Mouse (Mus musculus) bone marrow, adult 2 months (tissue): ENCODE data around the gene Lrp1.

Source experiments
- CTCF ChIP-seq: fragments of 200-500 bp; IDR thresholded peaks from 2 replicates; pipeline ENCODE4 v1.5.1; 2011; ENCODE audit warnings: low read length, control low read depth; ENCODE audit not compliant: control insufficient read depth, insufficient read depth
- POLR2A ChIP-seq: fragments of 200-500 bp; IDR thresholded peaks from 2 replicates; pipeline ENCODE4 v1.6.1; 2011; ENCODE audit warnings: low read depth, mild to moderate bottlenecking, control low read depth, low read length, borderline replicate concordance; ENCODE audit not compliant: control insufficient read depth

DNA sequence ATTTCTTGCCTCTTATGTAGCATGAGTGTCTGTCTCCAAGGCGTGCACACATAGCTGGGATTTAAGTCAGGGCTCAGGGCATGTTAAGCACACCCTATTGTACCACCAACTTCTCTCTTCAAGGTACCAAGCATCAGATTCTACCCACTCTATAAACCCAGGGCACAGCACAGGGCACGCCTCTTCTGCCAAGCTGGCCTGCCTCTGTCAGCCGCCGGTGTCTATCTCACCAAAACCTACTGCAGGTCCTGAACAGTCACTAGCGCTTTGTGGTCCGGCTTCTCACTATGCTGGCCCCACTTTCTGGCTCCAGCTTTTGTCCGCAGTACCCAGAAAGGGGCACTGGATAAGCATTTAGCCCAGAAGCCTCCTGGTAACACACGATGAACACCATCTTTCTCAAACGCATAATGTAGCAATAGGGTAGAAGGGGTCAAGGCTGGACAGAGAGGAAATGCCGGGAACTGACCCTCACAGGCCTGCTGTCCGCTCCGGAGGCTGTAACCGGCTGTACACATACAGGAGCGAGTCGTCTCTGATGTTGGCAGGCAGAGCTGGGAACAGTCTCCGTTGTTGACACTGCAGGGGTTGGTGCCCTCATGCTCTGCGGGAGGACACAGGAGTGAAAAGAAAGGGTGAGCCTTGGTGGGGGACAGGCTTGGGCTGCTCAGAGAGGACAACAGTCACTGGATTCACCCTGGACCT, 49.9 kb downstream of the Lrp1 start:
- no peak for TF ChIP-seq CTCF
- no peak for TF ChIP-seq POLR2A
